Mouse (Mus musculus) forebrain, postnatal 0 days (tissue): Measurements from ENCODE around the gene Cwf19l1. TPM values are rescaled to one million over a fixed set of nuclear protein-coding genes. Genes with fewer than 3 reads are reported as not detected.

Experiments used
- ATAC-seq: fragments of 200-750 bp; cut with Nextera tagmentation; 2 replicates; pipeline ENCODE4 v1.8.0; 2017; ENCODE audit warnings: mild to moderate bottlenecking, moderate library complexity
- DNase-seq: peaks from one replicate; pipeline ENCODE4 v3.0.0-alpha.2; 2015
- H3K27ac ChIP-seq: fragments of 300-500 bp; sonication (generic); 2 replicates; pipeline ENCODE4 v1.5.1; 2014; ENCODE audit warnings: low read depth, mild to moderate bottlenecking, antibody characterized with exemption, low read length, moderate library complexity, mixed read lengths
- H3K27me3 ChIP-seq: fragments of 300-500 bp; sonication (generic); 2 replicates; pipeline ENCODE4 v1.6.1; 2014; ENCODE audit warnings: mild to moderate bottlenecking, low read length, mixed read lengths; ENCODE audit not compliant: insufficient read depth
- H3K36me3 ChIP-seq: fragments of 300-500 bp; sonication (generic); 2 replicates; pipeline ENCODE4 v1.6.1; 2014; ENCODE audit warnings: mild to moderate bottlenecking, moderate library complexity; ENCODE audit not compliant: insufficient read depth
- H3K4me1 ChIP-seq: fragments of 300-500 bp; sonication (generic); 2 replicates; pipeline ENCODE4 v1.6.1; 2014; ENCODE audit warnings: antibody characterized with exemption; ENCODE audit not compliant: insufficient read depth
- H3K4me2 ChIP-seq: fragments of 300-500 bp; sonication (generic); 2 replicates; pipeline ENCODE4 v1.6.1; 2014; ENCODE audit warnings: low read depth, mild to moderate bottlenecking, moderate library complexity
- H3K4me3 ChIP-seq: fragments of 300-500 bp; sonication (generic); 2 replicates; pipeline ENCODE4 v1.5.1; 2014; ENCODE audit warnings: low read depth, low read length, mixed read lengths
- H3K9ac ChIP-seq: fragments of 300-500 bp; sonication (generic); 2 replicates; pipeline ENCODE4 v1.6.1; 2014; ENCODE audit warnings: mild to moderate bottlenecking
- H3K9me3 ChIP-seq: fragments of 300-500 bp; sonication (generic); 2 replicates; pipeline ENCODE4 v1.6.1; 2016; ENCODE audit warnings: low read length
- CTCF ChIP-seq: sonication (generic); IDR thresholded peaks from 2 replicates; pipeline ENCODE4 v1.5.1; 2016; ENCODE audit warnings: antibody characterized with exemption, control low read depth, low read depth
- WGBS: fragments of 180-500 bp; shearing (Covaris S2); extraction: QIAGEN DNeasy Blood & Tissue Kit; methylation state at CpG from one replicate; pipeline ENCODE4 v1.1.7; 2014; 5-methylcytosine and 5-hydroxymethylcytosine counted together
- polyA plus RNA-seq: library from polyadenylated mRNA; unstranded; fragments of >200 nt; fragmentation: Nextera tagmentation; extraction: Ambion mirVana; gene quantifications from 2 replicates; pipeline ENCODE4 v1.2.1, GENCODE M21; 2015
- total RNA-seq: library from RNA; depleted of rRNA; stranded (reverse); fragments of >200 nt; gene quantifications from 2 replicates; pipeline ENCODE4 v1.2.3, GENCODE M21; 2014

Gene Cwf19l1
- total and polyA plus RNA-seq, 2 experiments from 2014 or later, result 29.6 to 33.9 TPM

DNA sequence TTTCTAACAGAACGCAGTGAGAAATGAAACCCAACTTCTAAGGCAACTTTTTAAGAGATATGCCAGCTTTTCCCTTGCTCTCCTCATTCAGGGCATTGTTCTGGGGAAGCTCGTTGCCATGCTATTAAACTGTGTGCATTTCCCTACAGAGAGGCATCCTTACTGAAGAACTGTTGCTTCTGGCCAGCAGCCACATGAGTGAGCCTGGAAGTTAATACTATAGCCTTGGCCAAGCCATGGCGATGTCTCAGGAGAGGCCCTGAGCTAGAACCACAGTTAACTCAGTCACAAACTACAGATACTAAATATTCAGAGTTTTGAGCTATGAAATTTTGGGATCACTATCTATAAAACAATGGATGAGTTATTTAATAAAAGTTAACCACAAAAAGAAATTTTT lies 32.7 kb downstream of the Cwf19l1 start:
- no peak overlapping the region for H3K9ac ChIP-seq
- 73% methylated on average over 3 of the region's 3 CpGs for WGBS
- no peak overlapping the region for H3K4me3 ChIP-seq
- H3K36me3 ChIP-seq, result peaks cover 11% of the 10 kb centered on the region; the same call in 1 of the 2 replicates
- H3K27ac ChIP-seq, result no peak overlapping the region
- no peak for TF ChIP-seq CTCF
- ATAC-seq (no peak), DNase-seq (no peak)
- no peaks in the 10 kb centered on the region for H3K9me3 ChIP-seq
- H3K4me1 ChIP-seq, result peaks cover 12% of the 10 kb centered on the region
- H3K27me3 ChIP-seq, result no peaks in the 10 kb centered on the region
- no peak overlapping the region for H3K4me2 ChIP-seq

DNA sequence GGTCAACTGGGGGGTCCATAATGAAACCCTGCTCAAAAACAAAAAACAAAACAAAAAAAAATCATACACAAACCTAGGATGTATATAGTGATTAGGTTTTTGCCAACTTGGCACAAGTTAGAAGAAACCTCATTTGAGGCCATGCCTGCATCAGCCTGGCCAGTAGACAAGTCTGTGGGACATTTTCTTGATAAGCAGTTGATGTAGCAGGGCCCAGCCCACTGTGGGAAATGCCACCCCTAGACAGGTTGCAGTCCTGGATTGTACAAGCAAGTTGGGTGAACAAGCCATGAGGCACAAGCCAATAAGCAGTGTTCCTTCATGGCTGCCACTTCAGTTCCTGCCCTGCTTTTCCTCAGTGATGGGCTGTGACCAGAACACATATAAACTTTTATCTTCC lies 34.8 kb downstream of the Cwf19l1 start:
- ATAC-seq, result no peak
- Histone ChIP-seq H3K4me1 (no peaks in the 10 kb centered on the region), H3K4me3 (no peak overlapping the region), H3K9ac (no peak overlapping the region), H3K27ac (no peak overlapping the region), H3K4me2 (no peak overlapping the region), H3K27me3 (no peaks in the 10 kb centered on the region), H3K9me3 (no peaks in the 10 kb centered on the region; the same call in 1 of the 2 replicates), H3K36me3 (peaks cover 24% of the 10 kb centered on the region)
- TF ChIP-seq CTCF, result no peak
- no peak for DNase-seq

DNA sequence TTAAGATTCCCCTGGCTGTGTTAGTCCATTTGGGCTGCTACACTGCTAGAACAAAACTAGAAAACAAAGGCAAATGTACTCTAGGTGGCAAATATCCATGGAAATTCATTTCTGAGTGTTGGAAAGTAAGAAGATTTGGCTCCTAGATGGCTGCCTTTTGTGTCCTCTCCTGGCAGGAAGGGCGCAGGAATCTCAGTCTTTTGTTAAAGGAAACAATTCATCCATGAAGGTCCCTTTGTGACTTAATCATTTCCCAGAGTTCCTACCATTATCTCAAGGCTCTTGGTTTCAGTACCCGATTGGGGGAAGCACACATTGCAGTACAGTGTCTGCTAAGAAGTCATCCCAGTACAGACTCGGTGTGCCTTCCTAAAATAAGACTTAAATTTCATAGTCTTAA lies 49.4 kb downstream of the Cwf19l1 start:
- H3K27me3 ChIP-seq, result no peaks in the 10 kb centered on the region
- H3K4me2 ChIP-seq, result no peak overlapping the region
- H3K9ac ChIP-seq, result no peak overlapping the region
- ATAC-seq (no peak), DNase-seq (no peak)
- WGBS, result 10% methylated on average over 3 of the region's 3 CpGs
- no peak for TF ChIP-seq CTCF
- no peaks in the 10 kb centered on the region for H3K9me3 ChIP-seq
- H3K4me1 ChIP-seq, result no peaks in the 10 kb centered on the region
- H3K36me3 ChIP-seq, result peaks cover 39% of the 10 kb centered on the region
- no peak overlapping the region for H3K27ac ChIP-seq
- H3K4me3 ChIP-seq, result no peak overlapping the region

GRCm38 (mm10) chr19:44080920-44081319 lies 54.8 kb downstream of the Cwf19l1 start:
- Histone ChIP-seq H3K9me3 (no peaks in the 10 kb centered on the region), H3K9ac (no peak overlapping the region), H3K36me3 (peaks cover 50% of the 10 kb centered on the region), H3K4me3 (no peak overlapping the region), H3K27ac (no peak overlapping the region), H3K4me2 (no peak overlapping the region), H3K27me3 (no peaks in the 10 kb centered on the region), H3K4me1 (no peaks in the 10 kb centered on the region)
- 92% methylated on average over 2 of the region's 2 CpGs for WGBS
- no peak for ATAC-seq
- no peak for TF ChIP-seq CTCF
- no peak for DNase-seq

GRCm38 (mm10) chr19:44080023-44080422 lies 55.7 kb downstream of the Cwf19l1 start:
- Histone ChIP-seq H3K9me3 (no peaks in the 10 kb centered on the region), H3K27ac (no peak overlapping the region), H3K9ac (no peak overlapping the region), H3K4me1 (no peaks in the 10 kb centered on the region), H3K4me2 (no peak overlapping the region), H3K36me3 (peaks cover 51% of the 10 kb centered on the region), H3K27me3 (no peaks in the 10 kb centered on the region), H3K4me3 (no peak overlapping the region)
- 82% methylated on average over 2 of the region's 2 CpGs for WGBS
- ATAC-seq, result no peak
- TF ChIP-seq CTCF, result no peak
- no peak for DNase-seq

DNA sequence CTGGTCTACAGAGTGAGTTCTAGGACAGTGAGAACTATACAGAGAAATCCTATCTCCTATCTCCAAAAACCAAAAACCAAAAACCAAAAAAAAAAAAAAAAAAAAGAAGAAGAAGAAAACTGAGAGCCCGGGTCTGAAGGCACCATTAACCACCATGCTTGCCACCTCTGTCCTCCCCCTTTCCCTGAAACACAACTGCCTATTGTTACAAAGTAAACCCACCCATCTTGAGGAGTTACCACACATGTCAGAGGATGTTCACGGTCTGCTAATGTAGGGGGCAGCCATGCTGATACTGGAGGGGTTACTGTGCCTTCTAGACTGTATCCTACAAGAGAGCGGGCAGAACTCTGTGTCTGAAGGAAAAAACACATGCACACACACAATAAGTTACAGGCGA lies 58.7 kb downstream of the Cwf19l1 start:
- H3K9me3 ChIP-seq, result no peaks in the 10 kb centered on the region
- no peaks in the 10 kb centered on the region for H3K27me3 ChIP-seq
- DNase-seq, result no peak
- WGBS, result 90% methylated on average over 4 of the region's 4 CpGs
- no peak overlapping the region for H3K9ac ChIP-seq
- peaks cover 53% of the 10 kb centered on the region for H3K36me3 ChIP-seq
- no peak overlapping the region for H3K4me3 ChIP-seq
- TF ChIP-seq CTCF, result no peak
- ATAC-seq, result no peak
- H3K4me1 ChIP-seq, result no peaks in the 10 kb centered on the region
- H3K4me2 ChIP-seq, result no peak overlapping the region
- no peak overlapping the region for H3K27ac ChIP-seq

- no peak for TF ChIP-seq CTCF
Observed at GRCm38 (mm10) chr19:44076457-44076856, 59.2 kb downstream of the Cwf19l1 start.

DNA sequence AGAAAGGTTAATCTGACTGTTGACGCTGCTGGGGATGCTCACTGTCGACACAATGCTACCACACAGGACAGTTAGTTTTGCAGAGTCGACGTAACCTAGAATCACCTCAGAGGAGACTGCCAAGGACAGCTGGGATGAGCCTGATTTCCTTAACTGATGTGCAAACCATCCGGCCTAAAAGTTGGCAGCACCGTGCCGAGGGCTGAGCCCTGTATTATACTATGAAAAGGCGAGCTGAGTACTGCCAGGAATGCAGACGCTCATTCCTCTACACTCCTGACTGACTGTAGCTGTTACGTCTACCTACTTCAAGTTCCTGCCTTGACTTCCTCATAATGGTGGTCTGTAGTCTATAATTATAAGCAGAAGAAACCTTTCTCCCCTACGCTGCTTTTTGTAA lies 60.7 kb downstream of the Cwf19l1 start:
- no peak overlapping the region for H3K9ac ChIP-seq
- H3K4me1 ChIP-seq, result no peaks in the 10 kb centered on the region
- TF ChIP-seq CTCF, result no peak
- no peaks in the 10 kb centered on the region for H3K27me3 ChIP-seq
- H3K4me2 ChIP-seq, result no peak overlapping the region
- no peak overlapping the region for H3K27ac ChIP-seq
- H3K4me3 ChIP-seq, result no peak overlapping the region
- DNase-seq (no peak), ATAC-seq (no peak)
- H3K9me3 ChIP-seq, result no peaks in the 10 kb centered on the region
- WGBS, result 84% methylated on average over 11 of the region's 11 CpGs
- H3K36me3 ChIP-seq, result peaks cover 44% of the 10 kb centered on the region

More at GRCm38 (mm10) chr19:44076457-44076856, 59.2 kb downstream of the Cwf19l1 start:
- no peak for ATAC-seq
- no peak overlapping the region for H3K4me2 ChIP-seq
- no peaks in the 10 kb centered on the region for H3K4me1 ChIP-seq
- WGBS, result 90% methylated on average over 9 of the region's 9 CpGs
- no peak overlapping the region for H3K4me3 ChIP-seq
- peaks cover 53% of the 10 kb centered on the region for H3K36me3 ChIP-seq
- no peak overlapping the region for H3K9ac ChIP-seq
- no peak overlapping the region for H3K27ac ChIP-seq
- no peaks in the 10 kb centered on the region for H3K27me3 ChIP-seq
- DNase-seq, result no peak
- H3K9me3 ChIP-seq, result no peaks in the 10 kb centered on the region
